Mouse (Mus musculus) T-helper 1 cell (primary cell): ENCODE data around the gene St6gal1.

Experiments used
- in situ Hi-C: fragments of 300-600 bp; cut with MboI, MseI; formaldehyde crosslinking; loops from one replicate; pipeline ENCODE4 v1.15.1; 2025; ENCODE audit warnings: high pct_unique_total_duplicates

The St6gal1 gene

DNA sequence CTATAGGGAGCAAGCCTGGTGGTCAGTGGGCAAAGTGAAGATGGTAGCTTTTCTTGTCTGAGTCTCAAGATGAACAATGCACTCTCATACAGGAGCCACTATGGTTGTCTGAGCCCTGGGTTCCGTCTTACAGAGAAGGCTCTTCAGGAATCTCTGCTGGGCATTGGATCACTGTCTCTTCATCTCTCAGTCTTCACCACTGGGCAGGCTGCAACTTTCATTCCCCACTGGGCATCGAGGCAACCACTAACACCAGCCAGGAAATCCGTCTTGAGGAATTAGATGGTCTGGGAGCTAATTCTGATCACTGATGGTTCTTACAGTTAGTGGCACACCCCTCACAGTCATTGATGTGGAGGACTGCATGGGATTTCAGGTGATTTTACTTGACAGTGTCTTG lies 73.9 kb downstream of the St6gal1 start:
- in situ Hi-C loops = no loop called here

DNA sequence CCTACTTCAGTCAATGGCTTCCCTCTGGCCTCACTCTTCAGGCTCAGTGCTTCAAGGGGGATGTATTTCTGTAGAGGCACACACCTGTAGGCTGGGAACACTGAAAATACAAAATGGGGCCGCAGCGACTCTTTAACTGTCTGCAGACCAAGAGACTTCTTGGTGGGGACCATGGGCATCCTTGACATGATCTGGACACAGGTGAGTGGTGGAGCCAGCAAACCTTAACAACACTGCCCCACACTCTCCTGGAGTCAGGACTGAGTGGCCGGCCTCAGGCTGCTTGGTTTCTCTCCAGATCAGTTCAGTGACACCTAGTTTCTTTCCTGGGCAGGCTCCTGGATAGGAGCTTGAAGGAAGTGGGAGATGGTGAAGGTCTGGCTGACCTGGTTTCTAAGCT lies 74.4 kb downstream of the St6gal1 start:
- in situ Hi-C loops = no loop called here

DNA sequence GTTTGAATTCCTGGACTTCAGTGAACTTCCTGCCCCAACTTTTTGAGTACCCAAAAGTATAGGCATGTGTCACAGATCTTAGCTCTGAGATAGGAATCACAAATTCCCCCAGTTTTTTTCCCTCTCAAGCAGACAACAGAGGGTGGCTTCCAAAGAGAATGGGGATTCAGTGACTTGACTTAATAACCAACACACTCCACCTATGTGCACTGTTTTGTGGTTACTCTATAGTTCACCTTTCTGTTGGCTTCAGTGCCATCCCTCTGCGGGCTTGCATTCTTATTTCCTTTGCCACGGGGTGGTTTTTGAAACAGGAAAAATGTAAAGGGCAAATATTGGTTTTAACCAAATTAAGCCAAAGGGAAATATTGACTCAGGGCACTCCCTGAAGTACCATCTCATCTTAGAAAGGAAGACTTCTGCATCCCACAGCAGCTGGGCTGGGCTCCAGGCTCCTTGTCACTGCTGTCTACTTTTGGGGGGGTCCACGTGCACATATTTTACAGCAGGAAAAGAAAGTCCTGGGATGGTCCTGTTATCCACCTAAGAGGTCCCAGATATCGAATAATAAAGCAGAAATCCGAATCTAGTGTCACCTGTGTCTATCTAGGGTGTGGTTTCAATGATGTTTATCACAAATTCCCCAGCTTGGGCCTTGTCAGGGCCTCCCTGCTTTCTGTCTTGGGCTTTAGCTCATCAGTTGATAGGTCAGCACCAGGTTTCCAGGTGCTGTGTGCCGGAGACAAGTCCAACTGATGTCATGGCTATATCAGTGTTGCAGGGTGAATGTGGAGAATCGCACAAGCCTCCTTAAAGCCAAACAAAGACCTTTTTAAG lies 75.6 kb downstream of the St6gal1 start:
- in situ Hi-C loops = no loop called here

DNA sequence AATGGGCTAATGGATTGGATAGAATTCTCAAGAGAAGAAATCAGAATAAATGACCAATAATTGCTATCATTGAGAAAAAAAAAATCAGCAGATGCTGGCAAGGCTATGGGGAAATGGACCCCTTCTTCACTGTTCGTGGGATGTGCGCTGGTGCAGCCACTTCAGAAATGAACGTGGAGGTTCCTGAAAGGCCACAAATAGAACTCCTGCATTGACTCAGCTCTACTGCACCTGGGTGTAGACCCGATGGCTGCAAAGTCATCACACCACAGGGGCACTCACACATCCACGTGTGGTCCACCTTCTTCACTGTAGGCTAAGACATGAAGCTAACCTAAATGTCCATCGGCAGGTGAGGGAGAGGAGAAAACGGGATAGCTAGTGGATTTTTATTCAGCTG lies 77.2 kb downstream of the St6gal1 start:
- in situ Hi-C loops = no loop called here

DNA sequence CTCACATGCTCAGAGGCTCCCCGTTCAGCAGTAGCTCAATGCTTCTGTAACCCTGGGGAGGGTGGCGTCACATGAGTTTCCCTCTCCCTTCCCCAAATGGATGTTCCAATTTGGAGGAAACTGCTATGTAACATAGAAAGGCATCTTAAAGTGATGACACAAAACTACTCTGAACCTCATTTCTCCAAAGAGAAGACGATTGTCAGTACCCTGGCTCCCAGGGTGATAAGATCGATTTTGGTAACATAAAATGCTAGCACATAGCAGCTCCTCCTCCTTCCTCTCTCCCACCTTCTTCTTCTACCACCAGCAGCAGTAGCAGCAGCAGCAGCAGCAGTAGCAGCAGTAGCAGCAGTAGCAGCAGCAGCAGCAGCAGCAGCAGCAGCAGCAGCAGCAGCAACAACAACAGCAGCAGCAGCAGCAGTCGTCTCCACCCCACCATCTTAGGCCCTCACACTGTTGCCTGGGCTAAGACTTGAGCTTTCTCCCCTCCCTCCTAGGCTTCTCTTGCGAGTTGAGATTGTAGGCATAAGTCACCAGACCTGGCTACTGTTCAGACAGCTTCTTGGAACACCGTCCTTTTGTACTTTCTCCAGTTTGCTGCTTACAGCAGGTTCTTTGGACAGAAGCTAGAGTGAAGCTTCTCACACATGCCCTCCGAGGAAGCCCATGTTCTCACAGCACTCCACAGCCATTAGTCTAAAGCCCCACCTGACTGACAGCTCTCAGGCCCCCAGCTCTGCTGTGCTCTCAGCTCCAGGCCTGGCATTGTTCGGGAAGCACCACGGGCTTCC lies 81.5 kb downstream of the St6gal1 start:
- in situ Hi-C loops = no loop called here

DNA sequence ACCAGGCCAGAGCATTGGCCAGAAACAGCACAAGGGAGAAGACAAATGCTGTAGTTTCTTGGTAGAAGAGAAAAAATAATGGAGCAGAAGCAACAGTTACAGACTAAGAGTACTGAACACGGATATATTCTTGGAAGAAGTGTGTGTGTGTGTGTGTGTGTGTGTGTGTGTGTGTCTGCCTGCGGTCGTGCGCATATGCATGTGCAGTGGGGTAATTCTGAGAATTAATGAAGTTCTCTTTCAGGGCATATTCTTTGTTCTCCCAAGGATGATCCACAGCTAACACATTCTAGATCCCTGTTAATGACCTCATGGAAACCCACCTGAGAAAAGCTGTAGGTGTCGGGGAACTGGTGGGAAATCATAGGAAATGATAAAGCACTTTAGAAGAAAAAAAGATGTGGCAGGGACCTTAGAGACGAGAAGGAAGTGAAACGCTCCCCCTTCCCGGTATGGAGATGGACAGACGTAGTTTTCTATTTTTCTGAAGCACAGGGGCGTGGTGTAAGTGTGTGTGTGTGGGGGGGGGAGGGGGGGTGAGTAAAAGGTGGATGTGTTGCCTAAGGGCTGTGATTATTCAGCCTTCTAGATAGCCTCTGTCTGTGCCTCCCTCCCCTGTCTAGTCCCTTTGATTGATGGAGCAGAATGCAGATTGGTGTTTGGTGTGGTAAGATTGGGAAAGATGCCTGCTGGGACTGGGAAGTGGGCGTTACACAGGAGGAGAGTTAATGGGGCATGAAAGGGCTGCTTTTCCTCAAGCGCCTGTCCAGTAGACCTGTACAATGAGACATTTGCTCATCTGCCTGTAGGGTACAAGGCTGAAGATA lies 82.8 kb downstream of the St6gal1 start:
- in situ Hi-C loops = no loop called here

DNA sequence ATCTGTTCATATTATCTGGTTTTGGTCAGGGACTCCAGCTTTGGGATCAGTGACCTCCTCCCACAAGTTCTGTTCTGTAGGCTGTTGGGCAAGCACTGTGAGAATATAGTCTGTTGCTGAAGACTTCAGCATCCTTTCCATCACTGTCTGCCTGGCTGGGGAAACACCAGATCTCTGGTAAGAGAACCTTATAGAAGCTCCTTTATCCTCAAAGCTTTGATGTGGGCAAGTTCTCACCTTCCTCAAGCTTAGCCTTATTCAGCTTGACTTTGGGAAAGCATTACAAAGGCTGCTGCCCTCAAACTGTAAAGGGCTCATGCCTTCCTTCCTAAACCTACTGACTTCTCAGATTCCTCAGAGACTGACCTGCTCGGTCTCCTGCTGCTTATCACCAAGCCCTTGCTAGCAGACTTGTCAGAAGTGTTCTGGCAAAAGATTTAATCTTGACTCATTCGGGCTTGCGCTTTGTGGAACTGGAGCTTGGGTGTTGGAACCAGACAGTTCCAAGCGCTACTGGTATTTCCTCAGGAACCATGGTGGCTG lies 83.5 kb downstream of the St6gal1 start:
- in situ Hi-C loops = no loop called here

DNA sequence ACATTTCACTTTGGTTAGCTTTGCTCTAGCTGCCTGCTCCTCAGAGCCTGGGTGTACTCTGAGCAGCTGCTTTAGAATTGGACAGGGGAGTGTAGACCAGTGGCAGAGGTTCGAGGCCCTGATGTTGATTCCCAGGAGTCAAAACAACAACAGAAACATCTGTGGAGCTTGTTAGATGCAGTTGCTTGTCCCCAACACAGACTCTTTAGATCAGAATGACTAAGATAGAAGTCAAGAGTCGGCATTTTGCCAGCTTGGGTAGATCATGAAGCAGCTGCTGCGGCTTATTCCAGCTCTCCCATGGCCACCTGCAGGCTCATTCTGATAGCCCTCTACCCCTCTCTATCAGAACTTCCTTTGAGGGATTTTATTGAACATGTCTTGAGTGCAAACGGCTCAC lies 84.5 kb downstream of the St6gal1 start:
- in situ Hi-C loops = no loop called here

DNA sequence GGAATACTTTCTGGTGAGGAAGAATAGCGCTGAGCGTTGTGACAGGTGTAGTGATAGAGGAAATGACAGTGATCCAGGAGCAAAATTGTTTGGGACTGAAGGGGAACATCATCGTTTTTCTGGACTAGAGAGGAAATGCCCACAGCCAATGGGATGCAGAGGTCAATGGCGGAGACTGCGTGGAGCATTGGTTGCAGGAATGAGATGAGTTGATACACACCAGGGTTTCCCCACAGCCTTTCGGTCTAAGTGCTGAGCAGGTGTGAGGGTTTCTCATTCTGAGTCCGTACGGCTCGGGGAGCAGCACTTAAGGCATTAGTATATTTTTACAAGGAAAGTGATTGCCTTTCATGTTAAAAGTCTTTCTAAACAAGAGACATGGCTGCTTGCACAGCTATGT lies 88.1 kb downstream of the St6gal1 start:
- in situ Hi-C loops = no loop called here

DNA sequence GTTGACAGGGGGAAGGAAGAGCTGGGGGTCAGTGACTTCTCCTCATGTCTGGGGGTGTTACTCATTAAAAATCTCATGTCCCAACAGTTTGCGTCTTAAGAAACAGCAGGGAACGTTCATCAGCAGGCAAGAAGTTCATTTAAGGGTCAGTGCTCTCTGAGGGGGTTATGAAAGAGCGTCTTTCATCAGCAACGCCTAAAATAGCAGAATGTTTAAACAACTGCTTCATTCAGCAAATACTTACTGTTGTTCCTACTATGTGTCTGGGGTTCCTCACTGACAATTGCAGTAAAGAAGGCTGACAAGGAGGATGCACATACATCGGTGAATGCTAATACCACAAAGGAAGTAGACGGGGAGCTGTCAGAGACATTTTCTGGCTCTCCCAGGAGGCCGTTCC lies 90.2 kb downstream of the St6gal1 start:
- in situ Hi-C loops = no loop called here

DNA sequence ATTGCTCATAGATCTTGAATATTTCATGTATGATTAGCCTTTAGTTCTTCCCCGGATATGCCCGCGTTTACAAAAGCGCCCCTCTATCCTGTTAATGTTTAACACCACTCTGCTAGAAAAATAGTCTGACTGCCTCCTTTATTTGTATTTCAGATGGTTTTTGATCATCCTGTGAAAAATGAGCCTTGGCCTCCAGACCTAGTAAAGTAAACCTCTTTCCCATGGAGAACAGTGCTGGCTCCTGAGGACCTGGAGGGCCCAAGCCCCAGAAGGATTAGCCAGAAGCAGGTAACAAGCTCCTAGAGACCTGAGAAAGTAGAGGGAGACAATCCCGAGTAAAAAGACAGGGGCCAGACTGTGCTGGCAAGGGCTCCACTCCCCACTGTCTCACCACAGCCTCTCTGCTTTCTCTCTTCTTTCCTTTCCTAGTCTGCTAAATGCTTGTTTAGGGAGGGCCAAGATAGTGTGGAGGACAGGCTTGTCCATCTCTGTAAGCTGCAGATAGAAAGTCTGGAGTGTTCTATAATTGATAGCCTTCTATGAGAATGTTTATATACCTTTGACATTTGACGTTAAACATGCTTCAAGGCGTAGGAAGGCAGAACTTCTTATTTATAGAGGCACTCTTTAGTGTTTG lies 93.0 kb downstream of the St6gal1 start:
- in situ Hi-C loops = no loop called here

DNA sequence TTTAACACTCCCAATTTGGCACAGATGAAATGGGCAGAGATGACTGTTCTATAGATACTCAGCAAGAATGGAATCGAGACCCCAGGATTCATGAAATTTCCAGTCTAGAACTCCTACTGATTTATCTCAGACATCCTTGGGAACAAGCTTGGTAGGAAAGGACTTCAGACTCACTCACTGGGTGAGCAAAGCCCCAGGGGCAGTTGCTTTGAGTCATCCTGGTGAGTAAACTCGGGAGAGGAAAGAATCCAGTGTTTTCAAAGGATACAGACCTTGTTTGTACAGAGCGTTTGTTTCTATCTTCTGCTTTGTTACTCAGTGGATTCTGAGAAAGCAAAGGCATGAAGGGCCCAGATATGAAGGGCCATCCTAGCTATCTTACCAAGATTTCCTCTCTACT lies 95.5 kb downstream of the St6gal1 start:
- in situ Hi-C loops = no loop called here

DNA sequence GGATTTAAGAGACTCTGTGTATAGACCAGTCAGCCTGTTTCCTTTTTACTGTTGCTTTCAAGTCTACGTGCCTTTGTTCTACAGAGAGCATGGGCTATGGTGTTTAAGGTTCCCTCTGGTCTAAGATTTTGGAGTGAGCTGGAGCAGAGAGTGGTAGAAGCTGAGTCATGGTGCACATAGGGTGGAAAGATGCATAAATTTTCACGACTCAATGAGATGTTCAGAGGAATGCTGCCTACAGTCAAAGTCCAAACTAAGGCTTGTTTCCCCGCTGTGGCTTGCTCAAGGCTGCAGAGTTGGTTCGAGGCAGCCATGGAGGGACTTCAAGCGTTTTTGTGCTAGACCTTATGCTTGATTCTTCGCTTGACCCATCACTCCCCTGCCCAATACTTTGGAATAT lies 96.0 kb downstream of the St6gal1 start:
- in situ Hi-C loops = no loop called here

DNA sequence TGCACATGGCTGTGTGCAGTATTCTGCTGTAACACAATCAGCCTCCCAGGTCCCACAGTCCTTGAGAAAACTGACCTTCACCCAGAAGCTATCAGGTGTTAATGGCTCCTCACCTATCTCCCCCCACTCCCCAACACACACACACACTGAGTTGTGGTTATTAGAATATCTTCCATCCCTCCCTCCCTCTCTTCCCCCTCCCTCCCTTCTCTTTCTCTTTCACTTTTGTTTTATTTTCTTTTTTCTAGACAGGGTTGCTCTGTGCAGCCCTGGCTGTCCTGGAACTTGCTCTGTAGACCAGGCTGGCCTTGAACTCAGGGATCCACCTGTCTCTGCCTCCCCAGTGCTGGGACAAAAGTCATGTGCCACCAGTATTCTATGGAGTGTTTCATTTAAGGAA lies 97.9 kb downstream of the St6gal1 start:
- in situ Hi-C loops = no loop called here

DNA sequence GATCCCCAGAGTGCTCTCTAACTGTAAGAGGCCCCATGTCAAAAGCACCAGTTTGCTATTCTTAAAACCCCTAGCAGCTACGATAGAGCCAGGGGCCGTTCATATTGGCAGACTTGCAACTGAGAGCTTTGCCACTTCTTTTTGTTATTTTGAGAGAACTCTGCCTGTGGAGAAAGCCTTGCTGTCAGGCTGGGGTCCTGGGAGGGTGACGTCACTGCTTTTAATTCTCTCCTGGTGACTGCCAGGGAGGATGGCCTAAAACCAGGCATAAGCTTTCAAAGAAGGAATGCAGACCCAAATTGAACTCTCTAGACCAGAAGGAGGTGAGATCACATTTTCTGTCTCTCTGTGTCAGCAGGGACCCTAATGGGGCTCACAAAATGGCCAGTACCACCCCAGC lies 99.4 kb downstream of the St6gal1 start:
- in situ Hi-C loops = no loop called here

DNA sequence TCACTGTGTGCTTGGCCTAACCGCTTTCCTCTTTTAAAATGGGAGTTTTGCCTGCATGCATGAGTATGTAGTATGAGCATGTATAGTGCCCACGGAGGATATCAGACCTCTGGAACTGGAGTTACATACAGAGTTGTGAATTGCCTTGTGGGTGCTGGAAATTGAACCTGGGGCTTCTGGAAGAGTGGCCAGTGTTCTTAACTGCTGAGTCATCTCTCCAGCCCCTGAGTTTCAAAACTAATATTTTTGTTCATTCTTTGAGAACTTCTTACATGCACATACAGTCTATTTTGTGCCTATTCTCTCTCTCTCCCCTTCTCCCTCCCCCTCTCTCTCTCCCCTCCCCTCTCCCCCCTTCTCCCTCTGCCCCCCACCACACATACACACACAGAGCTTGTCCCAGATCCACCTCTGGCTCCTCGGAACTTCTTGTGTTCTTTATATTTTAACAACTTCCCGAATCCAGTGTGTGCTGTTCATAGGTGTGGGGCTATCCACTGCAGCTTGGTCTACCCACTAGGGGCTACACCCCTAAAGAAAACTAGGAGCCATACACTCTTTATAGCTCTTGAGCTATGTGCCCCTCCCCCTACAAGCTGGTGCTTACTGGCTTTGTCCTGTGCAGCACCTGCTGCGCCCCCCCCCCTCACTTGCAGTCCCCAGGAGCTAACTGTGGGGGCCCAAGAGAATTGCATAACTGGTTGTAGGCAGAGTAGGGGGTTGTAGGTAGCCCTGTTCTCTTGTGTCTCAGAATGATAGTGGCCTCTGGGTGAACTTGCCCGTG lies 100.5 kb downstream of the St6gal1 start:
- in situ Hi-C loops = loop anchor here (5.0 kb wide), 1 partner anchor 72 kb away; no protein-coding TSS in a partner anchor

DNA sequence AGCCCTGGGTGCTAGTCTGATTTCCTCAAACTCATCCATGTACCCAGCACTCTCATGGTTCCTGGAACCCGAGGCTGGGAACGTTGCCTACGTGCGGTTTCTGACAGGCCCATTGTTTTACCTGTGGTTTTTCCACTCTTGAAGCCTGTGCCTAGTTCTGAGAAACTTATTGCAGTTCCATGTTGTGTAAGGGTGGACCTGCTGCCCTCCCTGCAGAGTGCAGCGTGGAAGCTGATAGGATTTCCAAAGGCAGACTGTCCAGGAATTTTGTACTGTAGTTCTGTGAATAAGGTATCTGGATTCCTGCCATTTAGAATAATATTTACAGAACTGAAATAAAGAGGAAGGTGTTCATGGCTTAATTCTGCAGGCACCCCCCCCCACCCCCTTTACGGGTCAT lies 102.1 kb downstream of the St6gal1 start:
- in situ Hi-C loops = loop anchor here (5.0 kb wide), 1 partner anchor 71 kb away; no protein-coding TSS in a partner anchor

DNA sequence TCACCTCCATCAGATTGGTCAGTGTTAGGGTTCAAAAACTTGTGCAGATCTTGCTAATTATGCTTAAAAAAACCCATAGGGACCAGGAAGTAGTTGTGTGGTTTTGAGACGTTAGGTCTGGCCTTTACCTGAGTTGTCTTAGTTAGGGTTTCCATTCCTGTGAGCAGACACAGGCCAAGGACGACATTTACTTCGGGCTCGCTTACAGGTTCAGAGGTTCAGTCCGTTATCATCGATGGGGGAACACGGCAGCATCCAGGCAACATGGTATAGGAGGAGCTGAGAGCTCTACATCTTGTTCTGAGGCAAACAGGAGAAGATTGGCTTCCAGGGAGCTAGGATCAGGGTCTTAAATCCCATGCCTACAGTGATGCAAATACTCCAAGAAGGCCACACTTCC lies 102.7 kb downstream of the St6gal1 start:
- in situ Hi-C loops = loop anchor here (5.0 kb wide), 1 partner anchor 70 kb away; no protein-coding TSS in a partner anchor

DNA sequence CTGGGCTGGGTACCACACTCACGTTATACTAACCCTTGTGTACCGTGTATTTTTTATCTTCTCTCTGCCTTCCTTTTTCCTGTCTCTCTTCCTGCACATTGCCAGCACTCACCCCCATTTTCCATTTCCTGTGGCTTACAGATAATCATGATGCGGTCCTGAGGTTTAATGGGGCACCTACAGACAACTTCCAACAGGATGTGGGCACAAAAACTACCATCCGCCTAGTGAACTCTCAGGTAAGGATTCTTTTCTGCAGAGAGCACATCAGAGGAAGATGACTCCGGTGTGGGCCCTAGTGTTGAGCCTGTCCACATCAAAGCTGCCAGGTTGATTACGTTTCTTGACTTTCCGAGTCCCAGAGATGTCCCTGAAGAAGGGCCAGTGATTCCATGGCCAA lies 103.7 kb downstream of the St6gal1 start:
- in situ Hi-C loops = loop anchor here (5.0 kb wide), 1 partner anchor 69 kb away; no protein-coding TSS in a partner anchor

DNA sequence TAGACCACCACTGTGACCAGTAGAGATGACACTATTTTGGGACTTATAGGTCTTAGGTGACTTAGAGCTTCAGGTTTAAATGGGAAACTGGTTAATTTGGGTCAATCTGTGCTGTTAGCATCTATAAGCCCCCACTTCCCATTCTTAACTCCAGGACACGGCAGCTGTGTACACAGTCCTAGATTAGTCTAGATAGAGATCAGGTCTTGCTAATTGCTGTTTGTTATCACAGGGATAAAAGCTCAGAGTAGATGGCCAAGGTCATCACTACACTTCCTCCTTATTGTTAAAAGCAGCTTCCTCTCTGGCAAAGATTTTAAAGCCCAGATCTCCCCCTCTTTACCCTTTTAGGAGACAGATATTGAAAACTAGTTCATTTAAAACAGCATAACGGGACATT lies 107.6 kb downstream of the St6gal1 start:
- in situ Hi-C loops = no loop called here
